ENCODE assay signal across 33 mouse cellular contexts in genomic region chr12:12239502-12239901, GRCm38 (mm10).
"Had no signal": no experiment of that assay in that cellular context is flagged by ENCODE, and none has a peak within 500 bp of the region (broad histone marks: within the 10 kb centered on the region; RNA-seq: fewer than 3 reads in every experiment).

No protein-coding gene starts in this region.

- DNase-seq: heart, postnatal 10 days; heart, postnatal 14 days; heart, postnatal 36 days; heart, postnatal 4 days; kidney, adult 11 months; kidney, adult 18-20 months; kidney, adult 2 months; kidney, adult 8-10 months; kidney, adult 9 months; kidney, postnatal 10 days; kidney, postnatal 14 days; kidney, postnatal 25 days; kidney, postnatal 36 days; kidney, postnatal 4 days; layer of hippocampus, adult 9-11 months; layer of hippocampus, postnatal 36 days had no signal

- H3K4me3 ChIP-seq: heart, embryonic 10.5 days; heart, embryonic 12.5 days; heart, embryonic 13.5 days; heart, embryonic 15.5 days; hindbrain, embryonic 12.5 days; hindbrain, embryonic 13.5 days; hindbrain, embryonic 15.5 days; intestine, embryonic 15.5 days; kidney, embryonic 15.5 days; layer of hippocampus, adult 2 months had no signal

- H3K9ac ChIP-seq: heart, embryonic 12.5 days; heart, embryonic 13.5 days; heart, embryonic 15.5 days; hindbrain, embryonic 12.5 days; hindbrain, embryonic 13.5 days; hindbrain, embryonic 14.5 days; hindbrain, embryonic 15.5 days; intestine, embryonic 15.5 days; kidney, embryonic 15.5 days had no signal

- H3K9me3 ChIP-seq: heart, embryonic 10.5 days; heart, embryonic 12.5 days; heart, embryonic 13.5 days; heart, embryonic 15.5 days; hindbrain, embryonic 12.5 days; hindbrain, embryonic 13.5 days; hindbrain, embryonic 15.5 days; intestine, embryonic 15.5 days; kidney, embryonic 15.5 days had no signal

- H3K27me3 ChIP-seq: heart, embryonic 12.5 days; heart, embryonic 13.5 days; heart, embryonic 15.5 days; hindbrain, embryonic 12.5 days; hindbrain, embryonic 13.5 days; hindbrain, embryonic 15.5 days; intestine, embryonic 15.5 days; kidney, embryonic 15.5 days had no signal

- ATAC-seq: hindbrain, postnatal 0 days; inflammation-experienced regulatory T-cells, adult 6 months; intestine, embryonic 15.5 days; intestine, embryonic 16.5 days; intestine, postnatal 0 days had no signal

- H3K36me3 ChIP-seq: heart, embryonic 10.5 days; heart, embryonic 12.5 days; heart, embryonic 13.5 days; heart, embryonic 15.5 days; hindbrain, embryonic 12.5 days; hindbrain, embryonic 13.5 days; hindbrain, embryonic 15.5 days; intestine, embryonic 15.5 days; kidney, embryonic 15.5 days had no signal

- H3K27ac ChIP-seq: heart, embryonic 10.5 days; heart, embryonic 13.5 days; heart, embryonic 15.5 days; hindbrain, embryonic 12.5 days; hindbrain, embryonic 13.5 days; hindbrain, embryonic 14.5 days; hindbrain, embryonic 15.5 days; hindbrain, postnatal 0 days; intestine, embryonic 15.5 days; kidney, embryonic 15.5 days; kidney, postnatal 0 days; layer of hippocampus, adult 2 months had no signal

- H3K4me1 ChIP-seq: heart, embryonic 12.5 days; heart, embryonic 13.5 days; heart, embryonic 15.5 days; hindbrain, embryonic 15.5 days; intestine, embryonic 15.5 days; kidney, embryonic 15.5 days had no signal

- H3K4me2 ChIP-seq: heart, embryonic 11.5 days; heart, embryonic 12.5 days; heart, embryonic 13.5 days; heart, embryonic 15.5 days; hindbrain, embryonic 12.5 days; hindbrain, embryonic 13.5 days; hindbrain, embryonic 14.5 days; hindbrain, embryonic 15.5 days; intestine, embryonic 15.5 days; kidney, embryonic 15.5 days had no signal
